Comparison of ENCODE assay signal across 20 mouse cellular contexts in genomic region chr2:26234771-26235170, GRCm38 (mm10). TPM values are rescaled to one million over a fixed set of nuclear protein-coding genes. Genes with fewer than 3 reads are reported as not detected.
DNase-seq lines count a peak whose midpoint lies in the region; ATAC-seq and TF ChIP-seq lines count a peak whose summit lies in the region.
"Had no signal": no experiment of that assay in that cellular context is flagged by ENCODE, and none has a peak within 500 bp of the region (broad histone marks: within the 10 kb centered on the region; RNA-seq: fewer than 3 reads in every experiment).

No protein-coding gene starts in this region.

- H3K9ac ChIP-seq in MEL (ENCODE audit: control insufficient read depth, low read depth, low read length, poor library complexity, severe bottlenecking): no peak overlapping the region
- H3K9ac ChIP-seq in forebrain, embryonic 16.5 days (replicated peaks; ENCODE audit: low read depth, low read length): no peak overlapping the region
- H3K9ac ChIP-seq: embryonic facial prominence, embryonic 13.5 days; hindbrain, embryonic 15.5 days had no signal

- H3K36me3 ChIP-seq in G1E (replicated peaks): peaks cover 48% of the 10 kb centered on the region
- H3K36me3 ChIP-seq in MEL (ENCODE audit: control insufficient read depth in 1 of 2, insufficient read depth in 2 of 2, low read length in 2 of 2): peaks cover 0 to 24% of the 10 kb centered on the region in 2 experiments; a peak in 2 of 4 replicates
- H3K36me3 ChIP-seq in forebrain, embryonic 16.5 days (ENCODE audit: control insufficient read depth, insufficient read depth): no peaks in the 10 kb centered on the region
- H3K36me3 ChIP-seq: embryonic facial prominence, embryonic 13.5 days; hindbrain, embryonic 15.5 days had no signal

- H3K27me3 ChIP-seq in G1E (ENCODE audit: insufficient read depth, low read length): peaks cover 2% of the 10 kb centered on the region
- H3K27me3 ChIP-seq in MEL (ENCODE audit: control insufficient read depth in 1 of 2, insufficient read depth in 2 of 2, low read length in 2 of 2): no peaks in the 10 kb centered on the region
- no peaks in the 10 kb centered on the region for H3K27me3 ChIP-seq in forebrain, embryonic 16.5 days (replicated peaks; ENCODE audit: control insufficient read depth, insufficient read depth, low read length)
- H3K27me3 ChIP-seq: embryonic facial prominence, embryonic 13.5 days; hindbrain, embryonic 15.5 days had no signal

- intact Hi-C loops in heart, postnatal 36 days (cut with DNase I): no loop called here

- H3K9me3 ChIP-seq in G1E (replicated peaks) (no peaks in the 10 kb centered on the region), MEL (replicated peaks; ENCODE audit: insufficient read depth, low read length) (no peaks in the 10 kb centered on the region)
- H3K9me3 ChIP-seq in forebrain, embryonic 16.5 days (ENCODE audit: control insufficient read depth, low read length): no peaks in the 10 kb centered on the region
- H3K9me3 ChIP-seq: embryonic facial prominence, embryonic 13.5 days; hindbrain, embryonic 15.5 days had no signal

- WGBS in forebrain, embryonic 16.5 days: 91% methylated on average over 2 of the region's 2 CpGs

- ATAC-seq in G1E (ENCODE audit: extremely low read depth, insufficient number of reproducible peaks, low FRiP score, poor library complexity, severe bottlenecking): no peak
- ATAC-seq in forebrain, embryonic 16.5 days: no peak
- ATAC-seq: lung, postnatal 0 days had no signal

- peak; percentile 9 to 56 for DNase-seq in kidney, postnatal 36 days
- DNase-seq in kidney, adult 18-20 months: no peak
- DNase-seq in G1E (ENCODE audit: low spot score) (peak; percentile 4), MEL (ENCODE audit: low read depth, low spot score) (peak; percentile 14)
- DNase-seq in heart, postnatal 36 days: peak; percentile 33 to 39
- DNase-seq in right cerebral cortex, postnatal 14 days: no peak
- DNase-seq: adrenal gland, postnatal 14 days; cerebellum, adult 2 months; kidney, postnatal 25 days had no signal

- no peak for TF ChIP-seq POLR2A in MEL (IDR thresholded peaks at IDR 0.05; ENCODE audit: control insufficient read depth in 1 of 2, insufficient read depth in 1 of 2, low read depth in 1 of 2, low read length in 2 of 2, poor library complexity in 1 of 2)

- H3K4me2 ChIP-seq in forebrain, embryonic 16.5 days (ENCODE audit: low read length): no peak overlapping the region
- H3K4me2 ChIP-seq: embryonic facial prominence, embryonic 13.5 days; hindbrain, embryonic 15.5 days had no signal

- H3K4me1 ChIP-seq in G1E (ENCODE audit: insufficient read depth, low read depth, low read length): peaks cover 62% of the 10 kb centered on the region
- peaks cover 5 to 23% of the 10 kb centered on the region in 2 experiments; a peak in 3 of 4 replicates for H3K4me1 ChIP-seq in MEL (ENCODE audit: control insufficient read depth in 1 of 2, insufficient read depth in 2 of 2, low read length in 2 of 2)
- H3K4me1 ChIP-seq in forebrain, embryonic 16.5 days (replicated peaks; ENCODE audit: control insufficient read depth, insufficient read depth, low read length): peaks cover 8% of the 10 kb centered on the region

- peaks cover 9% of the 10 kb centered on the region for H3K79me2 ChIP-seq in MEL (ENCODE audit: control insufficient read depth, insufficient read depth, low read length, poor library complexity)

- TF ChIP-seq RAD21 in MEL (IDR thresholded peaks at IDR 0.05; ENCODE audit: low read depth, low read length): no peak

- no peak for TF ChIP-seq CTCF in G1E (IDR thresholded peaks at IDR 0.05; ENCODE audit: low read depth, low read length)
- no peak for TF ChIP-seq CTCF in MEL (IDR thresholded peaks at IDR 0.05 in 2 of 3, conservative IDR thresholded peaks at IDR 0.05 in 1 of 3; ENCODE audit: control insufficient read depth in 1 of 3, insufficient read depth in 1 of 3, low read depth in 2 of 3, low read length in 3 of 3, poor library complexity in 1 of 3, severe bottlenecking in 1 of 3)

- no peak for TF ChIP-seq EP300 in MEL (IDR thresholded peaks at IDR 0.05; ENCODE audit: low read depth in 1 of 2, low read length in 2 of 2)

- H3K4me3 ChIP-seq in G1E (ENCODE audit: low read depth, low read length) (peak overlapping the region; percentile 50; the same call in 1 of the 2 replicates), MEL (ENCODE audit: control insufficient read depth in 1 of 2, insufficient read depth in 1 of 2, low read depth in 2 of 2, low read length in 2 of 2) (no peak overlapping the region)
- H3K4me3 ChIP-seq in forebrain, embryonic 16.5 days (replicated peaks; ENCODE audit: low read length): no peak overlapping the region
- H3K4me3 ChIP-seq: embryonic facial prominence, embryonic 13.5 days; hindbrain, embryonic 15.5 days had no signal

- H3K27ac ChIP-seq in MEL (ENCODE audit: control insufficient read depth, low read depth, low read length): peak overlapping the region; percentile 37; the same call in 1 of the 2 replicates
- no peak overlapping the region for H3K27ac ChIP-seq in forebrain, embryonic 16.5 days (ENCODE audit: low read length)
- H3K27ac ChIP-seq: embryonic facial prominence, embryonic 13.5 days; hindbrain, embryonic 15.5 days had no signal

TF ChIP-seq in MEL, 35 proteins besides CTCF, POLR2A, EP300 and RAD21:
- no peak for TF ChIP-seq ZC3H11A (IDR thresholded peaks at IDR 0.05; ENCODE audit: low read depth, low read length)
- TF ChIP-seq MXI1 (IDR thresholded peaks at IDR 0.05; ENCODE audit: low read depth, low read length): no peak
- no peak for TF ChIP-seq MEF2A (IDR thresholded peaks at IDR 0.05; ENCODE audit: extremely low read depth, insufficient replicate concordance, low read depth, low read length, poor library complexity, severe bottlenecking)
- no peak for TF ChIP-seq UBTF (IDR thresholded peaks at IDR 0.05; ENCODE audit: borderline replicate concordance, insufficient read depth, low read depth, low read length)
- no peak for TF ChIP-seq POLR2AphosphoS2 (IDR thresholded peaks at IDR 0.05; ENCODE audit: low read length)
- no peak for TF ChIP-seq ELF1 (IDR thresholded peaks at IDR 0.05; ENCODE audit: low read depth, low read length)
- TF ChIP-seq MYB (IDR thresholded peaks at IDR 0.05; ENCODE audit: low read depth, low read length): no peak
- TF ChIP-seq USF1 (IDR thresholded peaks at IDR 0.05; ENCODE audit: low read depth, low read length): no peak
- TF ChIP-seq MYC (IDR thresholded peaks at IDR 0.05; ENCODE audit: low read depth, low read length): no peak

RNA-seq across cellular contexts. Expression of gene Qsox2, which starts 2.6 kb away (rescaled TPM):
- 10.8 and 12.2 TPM in 2 replicates for total RNA-seq in G1E (2014; fragmentation: Nextera tagmentation)
- 6.8 and 6.9 TPM in 2 replicates for total RNA-seq in G1E (2017)
- polyA plus RNA-seq in G1E (2012): 7.6 TPM in 2 replicates
- total RNA-seq in MEL (2012; rRNA removed): 13.4 and 17.0 TPM in 2 replicates
- polyA plus RNA-seq in MEL (2012; ENCODE audit: insufficient read depth in 1 of 2, insufficient read length in 2 of 2, low read depth in 1 of 2, low replicate concordance in 2 of 2, missing spikeins in 1 of 2): 10 to 100 TPM in 1 of 2 experiments, not detected in 1; 12.1 TPM
- 10 to 100 TPM; 19.0 to 19.7 TPM for total RNA-seq in heart, postnatal 36 days (2021)
- polyA plus RNA-seq in forebrain, embryonic 16.5 days (2015; fragmentation: Nextera tagmentation; extraction: Ambion mirVana): 13.6 and 14.6 TPM in 2 replicates

RNA-seq across cellular contexts. Expression of gene Lhx3, which starts 26.7 kb away (rescaled TPM):
- total RNA-seq in G1E (2014; fragmentation: Nextera tagmentation): not detected in 2 replicates
- not detected in 2 replicates for total RNA-seq in G1E (2017)
- polyA plus RNA-seq in G1E (2012): not detected in 2 replicates
- not detected in 2 replicates for total RNA-seq in MEL (2012; rRNA removed)
- polyA plus RNA-seq in MEL (2012; ENCODE audit: insufficient read depth in 1 of 2, insufficient read length in 2 of 2, low read depth in 1 of 2, low replicate concordance in 2 of 2, missing spikeins in 1 of 2): not detected
- total RNA-seq in heart, postnatal 36 days (2021): not detected
- not detected in 2 replicates for polyA plus RNA-seq in forebrain, embryonic 16.5 days (2015; fragmentation: Nextera tagmentation; extraction: Ambion mirVana)
- total RNA-seq: adrenal gland, postnatal 14 days; common myeloid progenitor, adult 5-6 weeks; gastrocnemius, adult 18-20 months; granulocyte monocyte progenitor cell, adult 5-6 weeks; layer of hippocampus, postnatal 14 days; left cerebral cortex, postnatal 14 days; liver, adult 2 months had no signal
- polyA plus RNA-seq: liver, adult 2 months; lung, postnatal 0 days; stomach, embryonic 14.5 days had no signal

RNA-seq across cellular contexts. Expression of gene Ccdc187, which starts 59.6 kb away (rescaled TPM):
- total RNA-seq in G1E (2014; fragmentation: Nextera tagmentation) (not detected in 2 replicates), G1E (2017) (under 0.01 and 0.11 TPM in 2 replicates), MEL (2012; rRNA removed) (not detected in 2 replicates)
- polyA plus RNA-seq in G1E (2012) (not detected in 2 replicates), MEL (2012; ENCODE audit: insufficient read depth in 1 of 2, insufficient read length in 2 of 2, low read depth in 1 of 2, low replicate concordance in 2 of 2, missing spikeins in 1 of 2) (not detected)
- under 1 TPM; 0.03 to 0.08 TPM for total RNA-seq in heart, postnatal 36 days (2021)
- 0.15 and 0.24 TPM in 2 replicates for polyA plus RNA-seq in forebrain, embryonic 16.5 days (2015; fragmentation: Nextera tagmentation; extraction: Ambion mirVana)
- total RNA-seq: common myeloid progenitor, adult 5-6 weeks; gastrocnemius, adult 18-20 months; granulocyte monocyte progenitor cell, adult 5-6 weeks had no signal
- polyA plus RNA-seq: liver, adult 2 months had no signal

Comparison
In these comparisons a context has a peak if more than half of its experiments do, and no peak if none do; other contexts are left out.
1. DNase-seq: peak in kidney, postnatal 36 days (2 of 2), G1E (single experiment), MEL (single experiment) and heart, postnatal 36 days (2 of 2); none in kidney, adult 18-20 months (single experiment) and right cerebral cortex, postnatal 14 days (single experiment).